Mouse (Mus musculus) right cerebral cortex, adult 2 months (tissue): ENCODE measurements at regions not wholly inside any gene's neighbourhood (a gene's known extent, or its start where the extent isn't known, plus 50 kb on each side); places are given as distances from the start of the nearest gene placed in this dataset.
A peak's percentile ranks its signal among the peaks of the same experiment; 100 is the strongest.
"Not testable (repeated sequence)": the region's sequence is repeated elsewhere in the genome, so short reads cannot be mapped to it uniquely, and the experiment has no call there.

Experiments
- DNase-seq, 2 experiments: peaks; one replicate each; pipeline ENCODE4 v3.0.0; 2021 to 2022; ENCODE audit warnings: low spot score in 2 of 2

DNA sequence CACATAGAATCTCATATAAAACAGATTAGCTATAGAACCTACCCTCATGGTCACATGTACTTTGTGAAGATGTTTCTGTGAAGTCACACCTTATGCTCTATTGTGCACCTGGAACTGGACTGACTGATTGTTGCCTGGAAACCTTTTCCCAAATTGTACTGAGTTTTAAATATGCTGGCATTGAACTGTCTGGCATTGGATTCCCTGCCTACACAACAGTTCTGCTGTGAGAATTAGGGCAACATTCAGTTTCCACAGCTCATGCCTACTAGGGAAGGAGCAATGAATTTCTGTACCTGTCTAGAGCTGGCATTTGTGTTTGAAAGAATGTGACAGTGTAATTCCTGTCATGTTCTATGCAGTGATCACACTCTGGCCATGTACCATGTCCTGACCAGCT lies 60.4 kb upstream of the Poc5 start:
- DNase-seq: no peak

DNA sequence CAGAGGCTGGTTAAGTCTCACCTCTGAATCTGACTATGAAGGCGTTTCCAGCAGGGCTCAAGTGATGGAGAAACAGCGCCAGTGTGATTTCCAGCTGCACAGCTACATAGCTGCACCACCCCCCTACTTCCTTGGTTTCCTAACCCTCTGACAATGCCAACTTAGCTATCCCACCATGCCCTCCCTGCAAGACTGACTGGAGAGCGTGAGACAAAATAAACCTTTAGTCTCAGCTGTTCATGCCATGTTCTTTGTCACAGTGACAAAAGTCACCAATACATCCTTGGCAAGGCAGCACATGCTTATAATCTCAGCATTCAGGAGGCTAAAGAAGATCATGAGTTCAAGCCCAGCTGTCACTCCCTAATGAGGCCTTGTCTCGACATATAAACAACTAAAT lies 63.5 kb upstream of the Poc5 start:
- no peak for DNase-seq

DNA sequence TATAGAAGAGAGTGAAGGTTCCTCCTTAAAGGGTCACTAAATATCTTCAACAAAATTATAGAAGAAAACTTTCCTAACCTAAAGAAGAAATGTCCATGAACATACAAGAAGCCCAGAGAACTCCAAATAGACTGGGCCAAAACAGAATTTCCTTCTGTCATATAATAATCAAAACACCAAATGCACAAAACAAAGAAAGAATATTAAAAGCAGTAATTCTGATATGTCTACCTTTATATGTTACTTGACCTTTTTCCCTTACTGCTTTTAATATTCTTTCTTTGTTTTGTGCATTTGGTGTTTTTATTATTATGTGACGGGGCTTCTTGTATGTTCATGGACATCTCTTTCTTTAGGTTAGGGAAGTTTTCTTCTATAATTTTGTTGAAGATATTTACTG lies 70.9 kb upstream of the Poc5 start:
- DNase-seq: not testable (repeated sequence)

DNA sequence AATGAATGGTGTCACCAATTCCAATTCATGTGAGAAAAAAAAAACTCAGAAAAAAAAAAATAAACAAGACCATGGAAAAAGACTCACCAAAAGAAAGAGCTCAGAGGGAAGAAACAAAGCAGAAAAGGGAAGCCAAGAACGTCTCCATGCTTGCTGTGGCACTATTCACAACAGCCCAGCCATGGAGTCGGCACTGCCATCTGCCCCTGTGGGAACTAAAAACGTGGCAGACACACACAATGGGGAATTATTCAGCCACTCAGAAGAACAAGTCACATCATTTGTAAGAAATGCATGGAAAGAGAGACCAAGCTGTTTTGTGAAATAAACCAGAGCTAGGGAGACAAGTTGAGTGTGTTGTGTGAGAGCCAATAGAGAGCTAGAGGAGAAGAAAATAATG lies 74.9 kb upstream of the Poc5 start:
- no peak for DNase-seq

DNA sequence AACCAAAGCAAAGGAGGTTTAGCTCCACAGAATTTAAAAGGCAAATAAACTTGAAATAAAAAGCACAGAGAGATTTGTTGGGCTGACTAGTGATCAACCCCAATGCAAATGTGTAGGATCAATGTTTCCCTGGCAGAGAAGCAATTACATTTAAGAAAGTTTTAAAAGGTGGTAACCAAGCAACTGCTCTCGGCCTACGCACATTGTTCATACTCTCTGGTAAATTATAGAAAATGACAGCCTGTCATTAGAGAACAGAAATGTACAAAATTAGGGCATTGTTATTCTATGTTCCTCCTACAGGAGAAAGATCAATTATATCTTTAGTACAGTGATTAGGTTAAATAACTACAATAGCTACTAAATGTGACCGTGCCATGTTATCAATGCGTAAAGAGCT lies 85.6 kb upstream of the Poc5 start:
- no peak for DNase-seq

DNA sequence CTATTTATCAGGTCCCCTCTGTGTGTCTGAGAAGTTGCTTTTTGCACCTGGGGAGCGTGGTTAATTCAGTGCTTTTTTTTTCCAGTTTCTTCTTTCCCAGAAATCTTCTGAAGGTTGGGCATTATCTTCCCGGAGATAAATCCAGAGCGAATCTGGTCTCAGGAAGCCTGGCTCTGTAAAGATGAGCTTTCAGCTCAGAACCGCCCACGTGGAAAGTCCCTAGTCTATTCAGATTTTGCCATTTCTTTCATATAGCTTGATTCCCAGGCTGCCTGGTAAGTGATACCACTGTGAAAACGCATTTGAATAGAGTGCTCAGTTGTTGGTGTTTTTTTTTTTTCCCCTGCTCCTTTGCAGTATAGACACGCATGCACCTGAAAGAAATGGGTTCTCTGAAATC lies 100.3 kb upstream of the Poc5 start:
- DNase-seq: peak; percentile 37 to 46

DNA sequence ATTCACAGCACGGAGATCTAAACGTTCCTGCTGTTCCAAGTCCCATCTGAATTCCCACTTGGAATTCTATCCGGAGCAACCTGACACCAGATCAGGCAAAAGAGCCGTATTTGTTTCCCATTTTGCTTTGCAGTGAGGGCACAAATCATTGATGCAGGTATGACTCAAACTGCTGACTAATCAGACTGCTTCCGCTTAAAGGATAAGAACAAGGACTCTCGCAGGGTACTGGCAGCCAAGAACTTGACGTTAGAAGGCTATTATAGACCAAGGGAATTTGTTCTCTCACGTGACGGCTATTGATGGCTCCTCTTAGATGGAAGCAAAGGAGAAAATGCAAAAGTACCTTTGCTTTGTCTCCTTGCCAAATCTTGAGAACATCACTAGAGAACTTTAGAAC lies 118.1 kb upstream of the Poc5 start:
- no peak for DNase-seq

DNA sequence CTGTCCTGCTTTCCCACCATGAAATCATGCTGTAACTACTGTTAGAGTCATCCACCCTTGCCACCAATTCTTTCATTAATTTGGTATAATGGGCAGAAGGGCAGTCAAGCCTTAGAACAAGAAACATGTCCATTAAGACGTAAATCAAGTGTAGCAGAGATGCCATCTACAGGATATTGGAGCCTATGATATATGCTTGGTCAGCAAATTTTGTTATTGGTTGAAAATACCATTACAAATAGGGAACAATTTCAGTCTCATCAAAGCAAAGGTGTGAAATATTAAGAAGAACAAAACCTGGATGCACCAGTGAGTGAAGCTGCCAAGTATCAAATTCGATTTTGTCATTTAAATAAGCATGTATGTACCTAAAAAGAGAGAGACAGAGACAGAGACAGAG lies 123.6 kb upstream of the Sv2c start:
- DNase-seq: no peak

DNA sequence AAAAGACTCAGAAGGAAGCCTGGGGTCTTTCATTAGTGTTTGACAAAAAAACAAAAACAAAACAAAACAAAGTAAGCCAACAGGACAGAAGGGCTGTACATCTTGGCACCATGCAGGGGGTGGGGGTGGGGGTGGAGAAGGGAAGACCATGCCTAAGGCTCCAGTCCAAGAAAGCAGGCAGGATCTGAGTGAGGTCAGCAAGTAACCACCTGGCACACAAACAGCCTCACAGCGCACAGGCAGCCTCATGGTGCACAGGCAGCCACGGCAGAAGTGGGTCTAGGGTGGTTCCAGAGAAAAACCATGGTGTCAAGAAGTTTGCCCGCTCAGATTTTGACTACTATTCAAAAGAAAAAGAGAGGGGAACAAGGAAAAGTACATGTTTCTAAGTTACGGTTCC lies 122.0 kb upstream of the Sv2c start:
- no peak for DNase-seq

DNA sequence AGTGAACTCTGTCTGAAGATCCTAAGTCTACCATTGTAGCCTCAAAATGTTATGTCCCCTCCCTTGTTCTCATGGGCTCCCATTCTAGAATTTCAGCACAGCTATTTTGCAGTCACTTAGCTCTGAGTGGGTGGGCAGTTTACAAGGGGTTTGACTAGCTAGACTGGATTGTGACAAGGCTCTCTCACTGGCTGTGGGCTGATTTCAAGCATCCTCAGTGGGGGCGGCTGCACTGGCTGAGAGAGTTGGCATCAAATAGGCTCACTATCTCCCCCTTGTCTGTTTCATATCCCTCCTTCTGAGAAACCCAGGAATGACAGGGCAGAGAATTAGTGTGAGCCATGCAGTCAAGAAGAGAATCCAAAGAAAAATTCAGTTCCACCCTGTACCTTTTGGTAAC lies 88.4 kb upstream of the Sv2c start:
- peak in 1 of 2 experiments; percentile 9 for DNase-seq

DNA sequence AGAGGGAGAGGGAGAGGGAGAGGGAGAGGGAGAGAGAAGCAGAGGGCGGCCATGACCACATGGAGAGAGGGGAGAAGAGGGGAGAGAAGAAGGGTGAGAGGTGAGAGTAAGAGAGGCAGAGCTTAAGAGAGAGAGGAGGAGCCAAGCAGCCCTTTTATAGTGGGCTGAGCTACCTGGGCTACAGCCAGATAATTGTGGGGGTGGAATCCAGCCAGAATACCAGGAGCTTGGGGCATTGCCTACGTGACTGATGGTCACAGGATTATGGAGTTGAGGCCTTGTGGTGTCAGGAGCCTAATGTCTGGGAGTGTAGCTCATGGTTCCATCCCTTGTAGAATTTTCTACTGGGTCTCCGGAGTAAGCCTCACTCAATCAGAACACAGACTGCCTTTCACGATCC lies 83.1 kb upstream of the Sv2c start:
- DNase-seq: no peak

DNA sequence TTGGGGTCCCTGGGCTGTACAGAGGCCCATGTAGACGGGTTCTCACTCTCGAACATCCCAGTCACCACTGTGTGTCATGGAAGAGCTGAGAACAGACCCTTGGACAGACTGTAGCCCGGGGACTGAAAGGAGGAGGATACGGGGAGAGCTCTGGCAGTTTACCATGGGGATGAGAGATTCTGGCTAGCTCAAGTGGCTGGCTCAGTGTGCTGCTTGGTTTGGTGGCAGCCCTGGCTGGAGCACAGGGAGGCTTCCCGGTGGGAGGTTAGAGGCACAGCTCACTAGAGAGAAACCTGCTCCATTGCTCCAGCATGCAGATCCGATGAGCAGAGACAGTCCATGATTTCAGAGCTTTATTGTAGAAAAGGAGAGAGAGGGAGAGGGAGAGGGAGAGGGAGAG lies 82.7 kb upstream of the Sv2c start:
- no peak for DNase-seq

DNA sequence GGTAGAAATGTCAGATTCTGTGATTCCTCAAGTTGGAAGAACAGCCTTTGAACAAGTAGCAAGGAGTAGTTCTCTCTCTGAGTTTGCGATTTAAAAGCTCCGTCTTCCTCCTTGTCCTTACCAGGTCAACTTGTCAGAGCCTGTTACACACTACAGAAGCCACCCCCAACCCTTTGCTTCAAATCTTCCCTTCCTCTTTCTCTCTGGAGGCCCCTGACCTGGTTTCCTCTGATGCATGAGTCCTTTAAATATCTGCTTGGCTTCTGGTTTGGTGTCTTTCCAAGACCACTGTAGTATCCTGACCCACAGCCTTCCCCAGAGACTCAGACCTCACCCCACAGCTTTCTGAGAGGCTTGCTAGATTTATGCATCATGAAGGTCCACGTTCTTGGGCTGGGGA lies 73.7 kb upstream of the Sv2c start:
- DNase-seq: no peak

DNA sequence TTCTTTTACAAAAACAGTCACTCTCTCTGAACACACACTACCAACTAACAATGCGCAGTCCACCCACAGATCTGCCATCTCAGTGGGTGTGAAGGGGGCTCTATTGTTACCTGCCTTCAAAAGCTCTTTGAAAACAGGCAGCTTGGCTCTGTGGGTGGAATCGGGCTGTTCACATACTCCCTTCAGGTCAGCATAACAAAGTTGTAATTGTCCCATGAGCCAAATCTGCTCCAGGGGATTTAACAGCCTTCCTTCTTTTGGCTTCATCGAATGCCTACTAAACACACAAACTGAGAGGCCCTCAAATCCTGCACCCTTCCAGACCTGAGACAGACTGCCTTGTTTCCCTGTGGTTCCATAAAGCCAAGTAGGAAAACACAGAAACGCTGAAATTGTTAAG lies 56.2 kb upstream of the Sv2c start:
- DNase-seq: no peak
